Mouse (Mus musculus): ENCODE measurements around the gene Slc11a2.

DNA sequence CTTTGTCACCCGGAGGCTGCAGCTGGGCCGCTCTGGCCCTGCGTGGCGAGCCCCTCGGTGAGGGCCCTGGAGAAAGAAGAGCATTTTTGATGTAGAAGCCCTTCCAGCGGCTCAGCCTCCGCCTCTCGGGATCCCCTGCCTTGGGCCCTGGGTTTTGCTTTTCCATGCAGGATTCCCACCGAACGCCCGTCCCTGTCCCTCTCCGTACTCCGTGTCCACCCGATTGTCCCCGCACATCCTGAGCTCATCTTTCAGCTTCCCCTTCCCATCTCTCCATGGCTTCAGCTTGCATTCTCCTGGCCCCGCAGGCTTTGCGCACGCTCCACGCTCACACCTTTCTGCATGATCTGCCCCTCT, 44.3 kb upstream of the Slc11a2 start:
- TF ChIP-seq CTCF (IDR thresholded peaks at IDR 0.05; ENCODE audit: insufficient read depth, low read length) (no peak), POLR2A (IDR thresholded peaks at IDR 0.05; ENCODE audit: borderline replicate concordance, extremely low read depth, low read depth, low read length) (no peak)
